Mouse (Mus musculus): ENCODE measurements around the gene Lonrf3.

Lonrf3 gene

DNA sequence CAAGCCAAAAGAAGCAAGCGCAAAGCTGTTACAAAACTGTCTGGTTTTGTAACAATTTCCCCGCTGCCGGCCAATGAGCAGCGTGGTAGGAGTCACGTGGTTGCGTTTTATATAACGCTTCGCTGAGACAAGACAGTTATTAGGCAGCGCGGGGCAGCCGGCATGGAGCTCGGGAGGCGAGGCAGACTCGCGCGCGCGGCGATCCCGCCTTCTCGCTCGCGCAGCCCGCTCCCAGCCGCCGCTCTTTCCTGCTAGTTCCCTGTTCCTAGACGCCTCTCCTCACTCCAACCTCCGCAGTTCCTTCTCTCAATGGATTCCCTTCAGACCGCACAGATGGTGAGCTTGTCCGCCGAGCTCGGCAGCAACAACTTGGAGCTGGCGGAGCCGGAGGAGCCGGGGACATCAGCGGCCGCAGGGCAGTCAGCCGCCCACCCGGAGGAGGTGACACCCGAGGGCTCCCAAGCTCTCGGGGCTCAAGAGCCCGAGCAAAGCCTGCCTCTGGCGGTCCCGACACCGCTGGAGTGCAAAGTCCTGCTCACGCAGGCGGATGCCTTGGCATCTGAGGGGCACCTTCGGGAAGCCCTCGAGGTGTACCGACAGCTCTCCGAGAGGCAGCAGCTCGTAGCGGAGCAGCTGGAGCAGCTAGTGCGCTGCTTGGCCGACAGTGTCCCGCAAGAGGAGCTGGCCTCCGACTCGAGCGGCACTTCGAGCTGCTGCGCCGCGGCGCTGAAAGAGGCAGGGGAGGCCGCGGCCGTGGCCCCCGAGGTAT lies at the start of gene Lonrf3:
TSS of gene Lonrf3 (plus strand) at position 83 of the 769 bp plus-strand sequence.
- DNase-seq, result peak; percentile 84

DNA sequence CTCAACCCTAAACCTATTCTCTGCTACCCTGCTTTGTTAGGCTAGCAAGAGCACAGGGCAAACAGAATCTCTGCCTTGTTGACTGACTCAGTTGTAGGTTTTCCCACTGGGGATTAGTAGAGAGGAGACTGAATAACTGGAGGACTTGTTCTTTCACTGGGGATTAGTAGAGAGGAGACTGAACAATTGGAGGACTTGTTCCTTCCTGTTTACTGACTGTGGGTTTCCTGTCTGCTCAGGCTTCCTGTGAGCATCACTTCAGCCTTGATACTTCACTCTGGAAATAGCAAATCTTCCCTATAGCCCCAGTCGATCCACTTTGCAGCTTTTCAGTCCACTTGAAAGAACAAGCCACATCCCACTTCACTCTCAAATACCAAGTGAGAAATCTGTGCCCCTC lies 49.4 kb upstream of the Lonrf3 start:
- DNase-seq, result no peak

DNA sequence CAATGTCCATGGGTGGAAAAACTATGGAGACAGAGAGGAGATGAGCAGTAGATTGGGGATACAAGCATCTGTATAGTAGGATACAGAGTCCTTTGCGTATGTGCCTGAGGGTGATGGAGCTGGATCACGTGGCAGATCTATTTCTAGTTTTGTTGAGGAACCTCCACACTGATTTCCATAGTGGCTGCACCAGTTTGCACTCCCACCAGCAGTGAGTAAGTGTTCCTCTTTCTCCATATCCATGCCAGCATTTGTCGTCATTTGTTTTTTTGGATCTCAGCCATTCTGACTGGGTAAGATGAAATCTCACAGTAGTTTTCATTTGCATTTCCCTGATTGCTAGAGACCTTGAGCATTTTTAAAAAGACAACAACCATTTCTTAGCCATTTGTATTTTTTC lies 16.7 kb upstream of the Lonrf3 start:
- DNase-seq, result no peak

DNA sequence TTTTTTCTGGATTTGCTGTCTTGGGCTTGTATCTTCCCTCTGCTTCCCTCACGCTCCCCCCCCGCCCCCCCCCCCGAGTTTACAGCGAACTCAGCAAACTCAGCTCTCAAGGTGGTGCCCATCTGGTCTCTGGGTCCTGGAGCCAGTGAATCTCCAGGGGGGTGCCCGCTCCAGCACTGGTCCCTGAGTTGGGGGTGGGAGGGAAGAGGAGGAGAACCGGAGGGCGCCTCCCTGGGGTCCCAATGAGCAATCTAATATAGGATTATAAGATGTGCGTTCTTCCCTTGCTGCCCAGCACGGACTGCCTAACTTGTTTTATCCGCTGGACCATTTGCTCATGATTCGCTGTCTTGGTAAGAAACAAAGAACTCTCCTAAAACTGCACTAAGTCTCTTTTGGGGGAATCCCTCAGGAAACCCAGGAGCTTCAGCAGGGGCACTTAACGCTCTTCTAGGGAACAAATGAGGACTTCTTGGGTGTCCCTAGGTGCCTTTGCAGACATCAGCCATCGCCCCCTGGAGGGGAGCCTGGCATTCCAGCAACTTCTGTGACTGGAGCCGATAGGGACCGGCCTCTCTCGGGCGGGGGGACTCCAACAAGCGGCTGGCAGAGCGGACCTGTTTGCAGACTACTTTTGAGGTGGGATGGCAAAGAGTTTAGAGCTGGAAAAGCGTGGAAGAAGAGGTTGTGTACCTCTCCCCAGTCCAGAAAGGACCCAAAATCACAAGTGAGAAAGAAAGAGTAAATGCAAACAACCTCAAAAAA lies 480 bp upstream of the Lonrf3 start:
- DNase-seq, result peak; percentile 74

DNA sequence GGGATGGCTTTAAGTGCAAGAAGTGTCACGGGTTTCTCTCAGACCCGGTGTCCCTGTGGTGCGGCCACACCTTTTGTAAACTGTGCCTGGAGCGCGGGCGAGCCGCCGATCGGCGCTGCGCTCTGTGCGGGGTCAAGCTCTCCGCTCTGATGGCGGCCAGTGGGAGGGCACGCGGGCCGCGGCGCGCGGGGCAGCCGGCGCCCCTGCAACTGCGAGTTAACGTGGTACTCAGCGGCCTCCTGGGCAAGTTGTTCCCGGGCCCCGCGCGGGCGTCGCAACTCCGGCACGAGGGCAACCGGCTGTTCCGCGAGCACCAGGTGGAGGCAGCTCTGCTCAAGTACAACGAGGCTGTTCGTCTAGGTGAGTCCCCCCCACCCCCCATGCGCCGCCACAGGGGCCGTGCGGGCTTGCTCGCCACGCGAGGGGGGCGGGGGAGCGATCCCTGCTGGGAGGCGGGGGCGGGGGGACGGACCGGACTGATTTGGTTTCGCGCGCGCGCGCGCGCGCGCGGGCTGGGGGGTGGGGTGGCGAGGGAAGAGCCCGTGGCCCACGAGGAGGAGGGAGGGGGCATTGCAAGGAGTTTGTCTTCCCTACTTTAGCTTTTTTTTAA lies 992 bp downstream of the Lonrf3 start:
- peak; percentile 52 for DNase-seq

DNA sequence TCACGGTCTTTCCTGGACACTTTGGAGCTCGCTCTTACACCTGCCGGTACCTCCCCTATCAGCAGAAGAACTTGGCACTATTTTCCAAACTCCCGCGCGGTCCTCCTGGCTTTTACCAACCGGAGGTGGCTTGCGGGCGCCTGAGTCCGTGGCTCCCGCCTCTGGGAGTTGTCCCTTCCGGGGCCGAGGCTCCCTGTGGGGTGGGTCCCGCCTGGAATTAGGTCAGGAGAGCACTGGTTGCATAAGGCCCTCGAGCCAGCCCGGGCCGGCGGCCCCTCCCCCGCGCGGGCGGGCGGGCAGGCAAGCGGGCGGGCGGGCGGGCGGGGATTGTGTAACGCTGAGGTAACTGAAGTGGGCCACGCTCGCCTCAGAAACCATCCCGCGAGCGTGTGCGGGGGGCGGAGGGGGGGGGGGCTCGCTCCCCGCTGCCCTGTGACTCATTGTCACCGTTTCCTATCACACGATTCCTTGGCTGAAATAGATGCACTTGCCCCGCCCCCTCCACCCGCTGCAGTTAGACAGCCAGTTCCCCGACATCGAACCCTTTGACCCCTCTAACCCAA lies 1.8 kb downstream of the Lonrf3 start:
- DNase-seq, result peak; percentile 80

DNA sequence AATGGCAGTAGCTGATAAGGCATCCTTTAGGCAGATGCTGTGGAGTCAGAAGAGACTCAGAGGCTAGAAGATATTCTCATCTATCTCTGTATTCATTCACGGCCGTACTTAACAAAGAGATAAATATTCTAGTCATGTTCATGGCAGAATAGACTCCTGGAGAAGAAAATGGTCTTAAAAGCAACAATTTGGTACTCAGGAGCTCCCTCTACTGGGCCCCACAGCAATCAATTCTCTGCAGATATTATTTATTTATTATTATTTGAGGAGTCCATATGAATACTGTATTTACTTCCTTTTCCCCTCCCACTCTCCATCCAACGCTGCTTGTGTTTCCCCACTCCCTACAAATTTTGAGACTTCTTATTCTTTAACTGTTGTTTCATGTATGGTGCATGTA lies 24.3 kb downstream of the Lonrf3 start:
- peak; percentile 14 for DNase-seq

DNA sequence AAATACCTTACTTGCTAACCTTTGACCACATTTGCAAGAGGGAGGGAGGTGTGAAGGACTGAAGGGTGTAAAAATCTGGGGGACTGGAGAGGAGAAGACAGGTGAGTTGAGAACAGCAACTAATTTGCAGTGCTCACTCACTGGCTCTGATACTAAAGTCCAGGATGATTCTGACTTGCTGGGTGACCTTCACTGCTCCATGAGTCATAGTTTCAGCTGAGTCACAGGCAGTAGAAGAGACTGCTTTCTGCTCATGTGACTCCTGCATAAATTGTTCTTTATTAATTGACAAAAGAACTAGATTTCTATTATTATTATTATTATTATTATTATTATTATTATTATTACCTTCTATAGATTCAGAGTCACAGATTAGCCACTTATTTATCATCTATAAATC lies 57.2 kb downstream of the Lonrf3 start:
- DNase-seq, result no peak

DNA sequence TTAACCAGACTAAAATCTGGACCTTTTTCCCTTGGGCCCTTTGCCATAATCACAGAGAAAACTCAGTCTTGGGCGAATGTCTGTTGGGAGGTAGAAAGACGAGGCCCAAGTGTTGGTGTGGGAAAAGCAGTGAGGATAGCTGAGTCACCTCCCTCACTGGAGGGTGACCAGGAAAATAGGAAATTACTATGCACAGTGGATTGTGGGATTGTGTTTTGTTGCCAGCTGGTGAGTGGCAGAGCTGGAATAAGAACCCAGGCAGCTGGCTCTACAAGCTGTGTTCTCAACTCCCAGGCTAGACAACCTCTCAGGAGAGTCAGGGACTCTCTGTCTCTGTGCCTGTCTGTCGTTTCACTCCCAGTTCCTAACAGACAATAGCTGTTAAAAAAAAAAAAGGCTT lies 61.8 kb downstream of the Lonrf3 start:
- DNase-seq, result peak; percentile 2

DNA sequence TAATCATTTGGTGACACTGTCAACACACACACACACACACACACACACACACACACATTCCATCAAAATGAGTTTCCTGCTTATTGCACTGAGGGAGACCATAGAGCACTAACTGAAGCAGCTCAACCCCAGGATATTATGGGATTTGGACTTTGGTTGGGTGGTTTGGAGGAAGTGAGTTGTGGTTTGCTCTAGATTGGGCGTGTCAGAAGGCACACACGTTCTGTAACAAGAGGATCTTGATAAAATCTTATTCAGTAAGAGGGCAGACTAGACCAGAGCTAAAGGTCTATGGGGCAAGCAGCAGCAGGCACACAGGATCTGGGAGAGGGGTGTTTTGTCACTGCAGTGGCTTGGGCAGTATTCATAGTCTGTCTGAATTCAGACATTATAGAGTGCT lies 62.4 kb downstream of the Lonrf3 start:
- DNase-seq, result no peak

DNA sequence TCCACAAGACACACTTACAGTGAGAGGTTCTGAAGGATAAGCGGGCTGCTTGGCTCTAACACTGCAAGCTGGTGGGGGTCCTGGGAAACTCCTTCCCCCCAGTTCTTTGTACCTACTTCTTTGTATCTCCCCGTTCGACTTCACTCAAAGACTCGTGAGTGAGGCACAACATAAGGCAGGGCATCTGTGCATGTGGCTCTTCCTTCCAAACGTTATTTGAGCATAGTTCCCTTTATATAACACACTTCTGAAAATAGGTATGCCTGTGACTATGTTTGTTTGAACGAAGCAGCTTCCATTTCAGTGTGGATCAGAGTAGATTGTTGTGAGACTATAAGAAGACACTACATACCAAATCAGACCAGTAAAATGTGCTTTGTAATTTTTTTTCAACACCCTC lies 64.5 kb downstream of the Lonrf3 start:
- no peak for DNase-seq

DNA sequence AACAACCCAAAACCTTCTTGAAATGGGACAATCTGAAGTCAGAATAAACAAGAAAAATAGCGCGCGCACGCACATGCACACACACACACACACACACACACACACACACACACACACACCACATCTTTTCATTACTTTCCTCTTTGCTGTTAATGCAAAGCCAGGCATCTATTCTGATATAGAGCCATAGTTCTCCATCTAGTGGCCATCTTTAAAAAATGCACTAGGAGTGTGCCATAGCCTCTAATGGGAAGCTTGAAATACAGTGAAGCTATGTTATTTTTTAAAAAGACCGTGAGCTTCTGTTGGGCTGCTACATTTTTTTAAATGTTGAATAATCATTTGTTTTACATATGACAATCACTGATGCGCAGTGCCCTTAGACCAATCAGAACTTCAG lies 65.1 kb downstream of the Lonrf3 start:
- no peak for DNase-seq

DNA sequence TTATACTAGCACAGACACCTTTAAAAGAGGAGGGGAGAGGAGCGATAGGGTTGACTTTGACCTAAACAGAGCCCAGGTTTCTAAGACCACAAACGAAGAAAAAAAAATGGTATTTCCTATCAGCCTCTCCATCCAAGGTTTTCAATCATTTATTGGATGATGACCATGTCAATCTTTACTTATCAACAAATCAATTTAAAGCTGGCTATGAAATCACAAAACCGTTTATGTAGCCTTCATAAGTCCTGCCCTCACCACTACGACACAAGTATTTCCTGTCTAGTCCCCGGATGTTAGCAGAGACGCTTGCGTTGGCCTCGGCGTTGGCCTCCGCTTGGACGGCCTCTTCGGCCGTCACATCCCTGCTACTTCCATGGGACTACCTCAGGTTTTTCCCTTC lies 72.8 kb downstream of the Lonrf3 start, which contains the start of gene Gm6268:
TSS of gene Gm6268 (plus strand) at position 301 of the 400 bp plus-strand sequence.
- DNase-seq, result no peak

DNA sequence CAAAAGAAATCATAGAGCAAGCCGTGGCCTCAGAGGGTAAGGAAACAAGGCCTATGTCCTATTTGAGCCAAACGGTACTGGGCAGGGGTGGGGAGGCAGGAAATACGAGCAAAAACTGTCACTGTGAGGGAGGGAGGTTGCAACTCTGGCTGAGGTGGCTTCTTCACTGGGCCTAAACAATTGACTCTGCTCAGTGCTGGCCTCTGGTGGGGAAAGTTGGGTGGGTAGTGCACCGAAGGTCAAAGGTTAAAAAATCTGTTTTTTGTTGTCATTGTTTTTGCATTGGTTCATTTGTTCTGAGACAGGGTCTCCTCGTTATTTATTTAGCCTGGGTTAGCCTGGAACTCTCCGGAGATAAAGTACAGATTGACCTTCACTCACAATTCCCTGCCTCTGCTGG lies 74.2 kb downstream of the Lonrf3 start:
- no peak for DNase-seq

All from cerebellum, adult 9-11 months (tissue).